Mouse (Mus musculus): ENCODE results near the gene Rbm15b. TPM values are rescaled to one million over a fixed set of nuclear protein-coding genes. Genes with fewer than 3 reads are reported as not detected.

The Rbm15b gene
- polyA plus RNA-seq, 1 experiment from 2014 or later = 15.5 TPM

GRCm38 (mm10) chr9:106881071-106881755 lies 6.0 kb downstream of the Rbm15b start:
- no peaks in the 10 kb centered on the region for H3K27me3 ChIP-seq (ENCODE audit: low read depth, poor library complexity, severe bottlenecking)
- peaks cover 95% of the 10 kb centered on the region for H3K36me3 ChIP-seq
- peaks cover 55% of the 10 kb centered on the region for H3K4me1 ChIP-seq
- DNase-seq (ENCODE audit: low spot score) = no peak
- no peak overlapping the region for H3K4me3 ChIP-seq
- H3K9me3 ChIP-seq (replicated peaks) = no peaks in the 10 kb centered on the region
- 68% methylated on average over 4 of the region's 4 CpGs for WGBS
- no peak overlapping the region for H3K27ac ChIP-seq (replicated peaks)

- DNase-seq (ENCODE audit: low spot score) = no peak
- no peak overlapping the region for H3K27ac ChIP-seq (replicated peaks)
- peaks cover 99% of the 10 kb centered on the region for H3K36me3 ChIP-seq
- H3K4me3 ChIP-seq = no peak overlapping the region
- H3K27me3 ChIP-seq (ENCODE audit: low read depth, poor library complexity, severe bottlenecking) = no peaks in the 10 kb centered on the region
- 64% methylated on average over 4 of the region's 4 CpGs for WGBS
- peaks cover 40% of the 10 kb centered on the region for H3K4me1 ChIP-seq
- H3K9me3 ChIP-seq (replicated peaks) = no peaks in the 10 kb centered on the region
These were observed 7.8 kb downstream of the Rbm15b start for GRCm38 (mm10) chr9:106879471-106879870.

DNA sequence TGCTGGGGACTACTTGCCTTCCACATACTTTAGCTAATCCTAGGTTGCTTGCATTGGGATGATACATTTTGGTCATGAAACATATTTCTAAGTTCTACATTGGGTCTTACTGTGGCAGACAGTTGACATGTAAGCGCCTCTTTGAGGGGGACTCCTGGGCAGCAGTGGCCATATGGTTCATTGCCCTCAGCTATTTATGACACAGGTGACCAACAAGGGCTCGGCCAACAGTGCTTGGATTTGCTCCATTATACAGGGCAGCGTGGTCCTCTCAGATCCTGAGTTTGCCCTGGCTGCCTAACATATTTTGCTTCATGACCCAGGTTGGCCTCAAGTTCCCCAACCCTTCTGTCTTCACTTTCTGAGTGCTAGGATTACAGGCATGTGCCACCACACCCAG lies 10.6 kb downstream of the Rbm15b start:
- 95% methylated on average over 3 of the region's 3 CpGs for WGBS
- Histone ChIP-seq H3K4me3 (no peak overlapping the region), H3K4me1 (peaks cover 12% of the 10 kb centered on the region), H3K27ac (replicated peaks) (no peak overlapping the region), H3K9me3 (replicated peaks) (no peaks in the 10 kb centered on the region), H3K36me3 (peaks cover 95% of the 10 kb centered on the region), H3K27me3 (ENCODE audit: low read depth, poor library complexity, severe bottlenecking) (no peaks in the 10 kb centered on the region)
- DNase-seq (ENCODE audit: low spot score) = no peak

- H3K36me3 ChIP-seq = peaks cover 87% of the 10 kb centered on the region
These were observed 13.0 kb downstream of the Rbm15b start for GRCm38 (mm10) chr9:106874216-106874615.

GRCm38 (mm10) chr9:106858036-106858435 lies 29.2 kb downstream of the Rbm15b start:
- Histone ChIP-seq H3K36me3 (peaks cover 100% of the 10 kb centered on the region), H3K9me3 (replicated peaks) (no peaks in the 10 kb centered on the region), H3K4me3 (no peak overlapping the region), H3K4me1 (no peaks in the 10 kb centered on the region), H3K27me3 (ENCODE audit: low read depth, poor library complexity, severe bottlenecking) (no peaks in the 10 kb centered on the region), H3K27ac (replicated peaks) (no peak overlapping the region)
- WGBS = 92% methylated on average over 11 of the region's 11 CpGs
- no peak for DNase-seq (ENCODE audit: low spot score)

More at GRCm38 (mm10) chr9:106874216-106874615, 13.0 kb downstream of the Rbm15b start:
- no peaks in the 10 kb centered on the region for H3K4me1 ChIP-seq
- no peak overlapping the region for H3K27ac ChIP-seq (replicated peaks)
- 84% methylated on average over 5 of the region's 5 CpGs for WGBS
- no peak overlapping the region for H3K4me3 ChIP-seq
- no peak for DNase-seq (ENCODE audit: low spot score)
- H3K27me3 ChIP-seq (ENCODE audit: low read depth, poor library complexity, severe bottlenecking) = no peaks in the 10 kb centered on the region
- H3K9me3 ChIP-seq (replicated peaks) = no peaks in the 10 kb centered on the region

DNA sequence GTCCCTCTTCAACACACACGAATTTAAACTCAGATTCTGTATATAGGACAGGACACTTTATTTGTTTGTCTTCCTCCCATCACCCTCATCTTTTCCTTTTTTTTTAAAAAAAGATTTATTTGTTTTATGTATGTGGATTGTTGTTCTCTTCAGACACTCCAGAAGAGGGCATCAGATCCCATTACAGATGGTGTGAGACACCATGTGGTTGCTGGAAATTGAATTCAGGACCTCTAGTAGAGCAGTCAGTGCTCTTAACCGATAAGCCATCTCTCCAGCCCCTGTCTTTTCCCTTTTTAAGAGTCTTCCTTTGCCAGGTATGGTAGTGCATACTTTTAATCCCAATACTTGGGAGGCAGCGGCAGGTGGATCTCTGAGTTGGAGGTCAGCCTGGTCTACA lies 30.6 kb downstream of the Rbm15b start:
- H3K4me1 ChIP-seq = no peaks in the 10 kb centered on the region
- no peak for DNase-seq (ENCODE audit: low spot score)
- no peaks in the 10 kb centered on the region for H3K27me3 ChIP-seq (ENCODE audit: low read depth, poor library complexity, severe bottlenecking)
- no peak overlapping the region for H3K4me3 ChIP-seq
- no peak overlapping the region for H3K27ac ChIP-seq (replicated peaks)
- H3K9me3 ChIP-seq (replicated peaks) = no peaks in the 10 kb centered on the region
- peaks cover 99% of the 10 kb centered on the region for H3K36me3 ChIP-seq
- 84% methylated on average over 3 of the region's 3 CpGs for WGBS

- Histone ChIP-seq H3K4me1 (no peaks in the 10 kb centered on the region), H3K27me3 (ENCODE audit: low read depth, poor library complexity, severe bottlenecking) (no peaks in the 10 kb centered on the region), H3K9me3 (replicated peaks) (no peaks in the 10 kb centered on the region), H3K4me3 (no peak overlapping the region), H3K27ac (replicated peaks) (no peak overlapping the region), H3K36me3 (peaks cover 96% of the 10 kb centered on the region)
- no peak for DNase-seq (ENCODE audit: low spot score)
- 91% methylated on average over 6 of the region's 6 CpGs for WGBS
These were observed 44.4 kb downstream of the Rbm15b start for GRCm38 (mm10) chr9:106842800-106843199.

- 93% methylated on average over 1 of the region's 1 CpGs for WGBS
- Histone ChIP-seq H3K9me3 (replicated peaks) (no peaks in the 10 kb centered on the region), H3K27ac (replicated peaks) (no peak overlapping the region), H3K4me3 (no peak overlapping the region), H3K4me1 (no peaks in the 10 kb centered on the region), H3K27me3 (ENCODE audit: low read depth, poor library complexity, severe bottlenecking) (no peaks in the 10 kb centered on the region), H3K36me3 (peaks cover 100% of the 10 kb centered on the region)
- DNase-seq (ENCODE audit: low spot score) = no peak
These were observed 46.7 kb downstream of the Rbm15b start for GRCm38 (mm10) chr9:106840569-106840968.

Other genes starting within 250 kb of the Rbm15b start
- 11.8 and 18.9 TPM in 2 replicates for gene Grm2, start 231.3 kb downstream of the Rbm15b start, polyA plus RNA-seq (2016; fragmentation: Nextera tagmentation; extraction: Ambion mirVana)
- gene Tex264, start 201.5 kb downstream of the Rbm15b start, polyA plus RNA-seq (2016; fragmentation: Nextera tagmentation; extraction: Ambion mirVana) = 26.4 and 30.2 TPM in 2 replicates
- gene Rad54l2, start 98.2 kb downstream of the Rbm15b start, polyA plus RNA-seq (2016; fragmentation: Nextera tagmentation; extraction: Ambion mirVana) = 8.0 and 9.0 TPM in 2 replicates
- 33.6 and 35.7 TPM in 2 replicates for gene Dcaf1, start 65.6 kb downstream of the Rbm15b start, polyA plus RNA-seq (2016; fragmentation: Nextera tagmentation; extraction: Ambion mirVana)
- gene Manf, start 4.6 kb upstream of the Rbm15b start, polyA plus RNA-seq (2016; fragmentation: Nextera tagmentation; extraction: Ambion mirVana) = 231 and 297 TPM in 2 replicates